Comparison of ENCODE assay signal across 19 mouse cellular contexts in the genomic region with DNA sequence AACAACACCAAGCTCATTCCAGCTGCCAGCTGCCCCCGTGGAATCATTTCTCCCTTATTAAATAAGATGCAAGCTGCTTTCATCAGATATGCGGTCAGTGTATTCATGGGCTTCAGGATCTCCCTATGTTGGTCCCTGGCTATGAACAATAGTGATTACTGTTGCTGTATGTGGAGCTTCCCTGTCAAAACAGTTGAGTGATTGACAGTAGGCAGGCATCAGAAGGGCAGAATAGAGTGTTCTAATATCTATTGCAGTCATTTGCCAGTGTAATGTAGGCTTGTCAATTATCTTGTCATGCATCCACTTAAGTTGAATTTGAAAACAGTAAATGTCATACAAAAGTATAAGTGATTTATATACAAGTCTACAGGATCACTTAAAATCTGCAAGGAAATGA.
"Had no signal": no experiment of that assay in that cellular context is flagged by ENCODE, and none has a peak within 500 bp of the region (broad histone marks: within the 10 kb centered on the region; RNA-seq: fewer than 3 reads in every experiment).

No protein-coding gene starts in this region.

- H3K27me3 ChIP-seq: limb, embryonic 13.5 days; liver, embryonic 12.5 days; liver, embryonic 15.5 days; lung, embryonic 15.5 days; megakaryocyte, embryonic 14.5 days; midbrain, embryonic 13.5 days; neural tube, embryonic 13.5 days had no signal

- DNase-seq: kidney, postnatal 14 days; kidney, postnatal 4 days; liver; lung, adult 18-20 months; lung, postnatal 10 days; lung, postnatal 36 days; thymus, adult 18-20 months; thymus, postnatal 36 days had no signal

- H3K9ac ChIP-seq: limb, embryonic 13.5 days; liver, embryonic 12.5 days; liver, embryonic 15.5 days; lung, embryonic 15.5 days; midbrain, embryonic 13.5 days; neural tube, embryonic 13.5 days had no signal

- H3K36me3 ChIP-seq: limb, embryonic 10.5 days; limb, embryonic 13.5 days; liver, embryonic 12.5 days; liver, embryonic 15.5 days; lung, embryonic 15.5 days; midbrain, embryonic 10.5 days; midbrain, embryonic 13.5 days; neural tube, embryonic 13.5 days had no signal

- H3K4me1 ChIP-seq: limb, embryonic 10.5 days; limb, embryonic 13.5 days; liver, embryonic 12.5 days; liver, embryonic 15.5 days; lung, embryonic 15.5 days; megakaryocyte, embryonic 14.5 days; midbrain, embryonic 10.5 days; midbrain, embryonic 13.5 days had no signal

- H3K4me3 ChIP-seq: limb, embryonic 10.5 days; limb, embryonic 13.5 days; liver, embryonic 12.5 days; liver, embryonic 15.5 days; lung, embryonic 15.5 days; megakaryocyte, embryonic 14.5 days; midbrain, embryonic 10.5 days; midbrain, embryonic 13.5 days; myocyte; neural tube, embryonic 13.5 days had no signal

- H3K4me2 ChIP-seq: limb, embryonic 13.5 days; liver, embryonic 12.5 days; liver, embryonic 15.5 days; lung, embryonic 15.5 days; midbrain, embryonic 13.5 days; neural tube, embryonic 13.5 days had no signal

- H3K27ac ChIP-seq: limb, embryonic 10.5 days; limb, embryonic 13.5 days; liver, embryonic 12.5 days; liver, embryonic 15.5 days; lung, embryonic 15.5 days; midbrain, embryonic 10.5 days; midbrain, embryonic 13.5 days; neural tube, embryonic 13.5 days had no signal

- H3K9me3 ChIP-seq: limb, embryonic 10.5 days; limb, embryonic 13.5 days; liver, embryonic 12.5 days; liver, embryonic 15.5 days; lung, embryonic 15.5 days; megakaryocyte, embryonic 14.5 days; midbrain, embryonic 10.5 days; midbrain, embryonic 13.5 days; neural tube, embryonic 13.5 days had no signal

- ATAC-seq: liver, embryonic 12.5 days; midbrain, embryonic 13.5 days; midbrain, embryonic 16.5 days had no signal
